Mouse (Mus musculus): ENCODE measurements at regions not wholly inside any gene's neighbourhood (a gene's known extent, or its start where the extent isn't known, plus 50 kb on each side); places are given as distances from the start of the nearest gene placed in this dataset.

DNA sequence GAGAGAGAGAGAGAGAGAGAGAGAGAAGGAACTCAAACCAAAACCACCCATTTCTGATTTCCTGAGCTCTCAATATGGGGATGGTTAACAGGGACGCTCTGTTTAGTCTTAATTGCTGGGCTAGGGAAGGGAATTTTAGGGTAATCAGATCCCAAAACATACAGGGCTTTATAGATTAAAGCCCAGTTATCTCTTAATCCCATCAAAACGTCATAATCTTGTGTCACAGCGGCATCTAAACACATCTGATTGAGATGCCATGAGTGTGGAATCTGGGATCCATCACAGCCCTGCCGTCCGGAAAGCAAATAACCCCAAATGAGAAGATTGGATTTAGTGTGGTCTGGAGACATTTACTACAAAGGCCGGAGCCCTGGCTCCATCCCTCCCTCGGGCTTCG is 527.1 kb upstream of the Tbx3 start:
- no peak for DNase-seq (ENCODE audit: low spot score)

- no peak for DNase-seq (ENCODE audit: low spot score)
Observed at GRCm38 (mm10) chr5:119149389-119150185, 520.9 kb upstream of the Tbx3 start.

DNA sequence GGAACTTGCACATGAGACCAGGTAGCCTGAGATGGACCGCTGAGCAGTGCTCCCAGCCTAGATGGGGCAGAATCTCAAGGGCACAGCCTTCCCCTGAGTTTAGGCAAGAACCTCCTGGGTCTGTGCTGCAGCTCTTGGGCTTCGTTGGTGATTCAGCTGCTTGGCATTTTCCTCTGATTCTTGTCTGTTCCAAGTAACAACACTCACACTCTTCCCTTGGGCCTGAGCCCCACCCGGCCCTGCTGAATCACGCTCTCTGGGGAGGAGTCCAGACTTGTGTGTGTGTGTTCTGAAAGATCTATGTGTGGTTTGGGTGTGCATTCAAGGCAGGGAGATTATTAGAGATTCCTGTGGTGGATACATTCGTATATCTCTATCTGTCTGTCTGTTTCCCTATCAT is 517.4 kb upstream of the Tbx3 start:
- no peak for DNase-seq (ENCODE audit: low spot score)

- DNase-seq (ENCODE audit: low spot score): no peak
Observed at GRCm38 (mm10) chr5:119156638-119157037, 513.8 kb upstream of the Tbx3 start.

GRCm38 (mm10) chr5:119158171-119158570 is 512.3 kb upstream of the Tbx3 start:
- DNase-seq (ENCODE audit: low spot score): no peak

DNA sequence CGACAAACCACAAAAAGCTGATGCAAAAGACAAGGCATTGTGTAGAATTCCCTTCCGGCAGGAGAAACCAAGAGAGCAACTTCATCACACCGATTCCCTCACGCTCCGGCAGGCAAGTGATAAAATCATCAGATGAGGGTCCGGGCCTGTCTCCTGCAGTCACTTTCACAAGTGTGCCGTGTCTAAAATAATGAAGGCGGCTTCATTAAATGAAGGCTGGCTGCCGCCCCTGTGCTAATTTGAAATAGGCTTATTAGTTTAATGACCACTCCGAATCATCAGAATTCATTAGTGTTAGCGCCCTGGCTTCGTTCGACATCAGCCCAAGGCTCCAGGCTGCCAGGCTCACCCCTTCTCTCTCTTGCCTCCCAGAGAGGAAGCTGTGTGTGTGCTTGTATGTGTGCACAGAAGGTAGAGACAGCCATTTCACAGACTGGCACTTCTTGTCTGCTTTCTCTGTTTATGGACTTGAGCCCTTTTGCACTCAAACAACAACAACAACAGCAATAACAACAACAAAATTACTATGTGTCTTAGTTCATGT is 508.3 kb upstream of the Tbx3 start:
- DNase-seq (ENCODE audit: low spot score): no peak

DNA sequence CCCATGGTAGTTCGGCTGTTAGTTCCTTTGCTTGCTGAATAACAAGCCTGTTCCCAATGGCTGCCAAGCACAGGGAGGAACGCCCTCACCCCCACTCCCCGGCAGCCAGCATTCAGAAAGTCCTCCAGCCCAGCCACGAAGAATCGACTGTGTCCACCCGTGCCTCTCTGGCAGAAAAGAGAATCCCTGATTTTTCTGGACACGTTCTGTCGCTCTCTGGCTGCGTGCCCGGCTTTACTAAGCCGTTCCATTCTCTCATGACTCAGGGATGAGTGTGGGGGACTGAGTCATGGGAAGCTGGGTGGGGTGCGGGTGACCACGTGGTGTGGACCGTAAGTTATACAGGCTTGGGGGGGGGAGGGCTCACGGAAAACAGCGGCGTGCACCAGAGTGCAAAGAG is 502.8 kb upstream of the Tbx3 start:
- DNase-seq (ENCODE audit: low spot score): peak; percentile 60

GRCm38 (mm10) chr5:119169274-119169673 is 501.2 kb upstream of the Tbx3 start:
- DNase-seq (ENCODE audit: low spot score): no peak

GRCm38 (mm10) chr5:119171626-119172025 is 498.8 kb upstream of the Tbx3 start:
- no peak for DNase-seq (ENCODE audit: low spot score)

- DNase-seq (ENCODE audit: low spot score): no peak
Observed at GRCm38 (mm10) chr5:119178805-119179204, 491.7 kb upstream of the Tbx3 start.

GRCm38 (mm10) chr5:119183545-119184047 is 486.9 kb upstream of the Tbx3 start:
- DNase-seq (ENCODE audit: low spot score): no peak

DNA sequence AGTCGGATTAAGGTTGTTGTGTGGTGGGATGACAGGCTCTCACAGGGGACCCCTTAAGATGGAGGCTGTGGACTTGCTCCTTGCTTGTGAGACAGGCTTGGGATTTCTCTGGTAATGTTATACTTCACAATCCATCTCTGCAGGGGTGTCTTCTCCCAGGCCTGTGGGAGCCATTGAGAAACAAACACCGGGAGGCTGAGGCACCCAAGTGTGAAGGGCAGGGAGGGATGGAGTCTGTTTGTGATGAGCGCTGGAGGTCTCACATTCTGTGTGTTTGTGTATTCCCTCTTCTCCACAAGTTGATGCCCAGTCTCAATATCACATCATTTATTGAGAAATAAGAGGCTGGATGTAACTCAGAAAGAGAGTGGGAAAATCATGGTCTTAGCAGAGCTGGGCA is 483.9 kb upstream of the Tbx3 start:
- DNase-seq (ENCODE audit: low spot score): no peak

DNA sequence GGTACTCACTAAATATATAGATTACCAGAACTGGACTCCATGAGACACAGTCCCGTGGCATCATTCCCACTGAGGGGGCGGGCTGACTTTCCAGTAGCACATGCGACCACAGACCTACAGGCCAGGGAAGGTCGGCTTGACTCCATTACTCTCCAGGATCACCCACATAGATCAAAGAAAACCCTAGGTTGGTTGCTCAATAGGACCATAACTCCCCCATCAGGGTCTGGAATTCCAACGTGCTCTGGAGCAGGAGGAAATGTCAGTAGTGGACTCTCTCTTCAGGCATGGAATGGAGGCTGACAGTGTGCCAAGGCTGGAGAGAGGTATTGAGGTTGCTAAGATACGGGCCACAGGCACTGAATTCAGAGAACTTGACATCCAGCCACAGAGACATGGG is 482.0 kb upstream of the Tbx3 start:
- no peak for DNase-seq (ENCODE audit: low spot score)

- peak; percentile 26 for DNase-seq (ENCODE audit: low spot score)
Observed at GRCm38 (mm10) chr5:119193699-119194681, 476.5 kb upstream of the Tbx3 start.

GRCm38 (mm10) chr5:119199906-119200305 is 470.6 kb upstream of the Tbx3 start:
- no peak for DNase-seq (ENCODE audit: low spot score)

- DNase-seq (ENCODE audit: low spot score): no peak
Observed at GRCm38 (mm10) chr5:119201251-119201650, 469.2 kb upstream of the Tbx3 start.

GRCm38 (mm10) chr5:119204736-119205135 is 465.7 kb upstream of the Tbx3 start:
- DNase-seq (ENCODE audit: low spot score): no peak

DNA sequence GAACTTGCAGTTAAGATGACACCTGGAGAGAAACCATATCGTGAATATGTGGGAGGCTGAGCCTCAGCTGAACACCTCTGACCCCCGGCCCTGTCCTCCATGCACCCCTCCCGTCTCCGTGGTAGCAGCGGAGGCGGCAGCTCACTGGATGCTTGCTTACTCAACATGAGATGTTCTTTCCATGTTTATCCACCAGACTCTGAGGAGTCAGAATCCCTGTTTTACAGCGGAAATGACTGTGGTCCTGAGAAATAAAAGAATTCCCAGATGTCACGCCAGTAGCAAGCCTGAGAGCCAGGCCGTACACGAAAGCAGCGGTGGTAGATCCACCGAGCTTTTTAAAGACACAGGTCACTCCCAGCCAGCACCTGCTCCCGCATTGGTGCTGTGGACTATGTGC is 462.4 kb upstream of the Tbx3 start:
- no peak for DNase-seq (ENCODE audit: low spot score)

GRCm38 (mm10) chr5:119213196-119213595 is 457.3 kb upstream of the Tbx3 start:
- no peak for DNase-seq (ENCODE audit: low spot score)

- no peak for DNase-seq (ENCODE audit: low spot score)
Observed at GRCm38 (mm10) chr5:119213692-119214357, 456.6 kb upstream of the Tbx3 start.

DNA sequence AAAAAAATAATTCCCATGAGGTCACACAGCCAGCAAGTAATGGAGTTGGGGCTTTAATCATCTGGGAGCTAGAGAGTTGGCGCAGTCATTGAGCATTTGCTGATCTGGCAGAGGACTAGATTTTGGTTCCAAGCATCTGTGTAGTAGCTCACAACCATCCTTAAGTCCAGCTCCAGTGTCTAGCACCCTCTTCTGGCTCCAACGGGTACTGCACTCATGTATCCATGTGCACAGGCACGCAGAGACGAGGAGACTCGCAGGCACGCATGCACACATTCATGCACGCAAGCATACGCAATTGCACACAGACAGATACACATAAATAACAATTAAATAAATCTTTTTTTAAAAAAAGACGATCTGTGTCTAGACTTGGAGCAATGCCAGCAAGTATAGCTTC is 455.5 kb upstream of the Tbx3 start:
- DNase-seq (ENCODE audit: low spot score): no peak

- DNase-seq (ENCODE audit: low spot score): no peak
Observed at GRCm38 (mm10) chr5:119215364-119215763, 455.1 kb upstream of the Tbx3 start.

All from ovary, postnatal 14 days (tissue).